Mouse (Mus musculus): ENCODE measurements around the gene Wdtc1. TPM values are rescaled to one million over a fixed set of nuclear protein-coding genes. Genes with fewer than 3 reads are reported as not detected.
A peak's percentile ranks its signal among the peaks of the same experiment; 100 is the strongest.

Gene Wdtc1
- polyA plus RNA-seq, 1 experiment from 2014 or later = 18.2 TPM

DNA sequence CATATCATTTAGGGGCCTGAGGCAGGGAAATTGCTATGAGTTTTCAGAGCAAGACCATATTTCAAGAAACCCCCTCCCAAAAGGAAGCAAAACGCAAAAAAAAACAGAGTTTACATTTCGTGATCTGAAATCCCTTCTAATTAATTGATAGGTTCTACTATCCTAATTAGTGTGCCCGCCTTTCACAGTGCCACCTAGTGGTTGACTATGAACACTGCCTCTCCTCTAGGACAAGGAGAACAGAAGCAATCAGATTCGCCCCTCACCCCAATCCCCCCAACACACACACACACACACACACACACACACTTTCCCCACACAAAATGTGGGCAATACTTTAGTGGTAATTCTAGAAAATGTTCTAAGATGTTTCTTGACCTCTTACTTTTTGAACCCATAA lies 9.2 kb downstream of the Wdtc1 start:
- Histone ChIP-seq H3K4me2 (ENCODE audit: low read length) (no peak overlapping the region), H3K27me3 (replicated peaks; ENCODE audit: control insufficient read depth, insufficient read depth, low read length) (no peaks in the 10 kb centered on the region), H3K27ac (ENCODE audit: low read depth) (no peak overlapping the region), H3K4me1 (replicated peaks; ENCODE audit: control insufficient read depth, insufficient read depth, low read length) (no peaks in the 10 kb centered on the region), H3K4me3 (ENCODE audit: low read depth, low read length) (no peak overlapping the region), H3K9me3 (ENCODE audit: control insufficient read depth, low read length) (no peaks in the 10 kb centered on the region), H3K36me3 (ENCODE audit: control insufficient read depth, insufficient read depth, low read length) (no peaks in the 10 kb centered on the region), H3K9ac (ENCODE audit: low read length) (no peak overlapping the region)
- ATAC-seq (replicated peaks; ENCODE audit: low FRiP score, low TSS enrichment, low read depth) = no peak
- WGBS = 13% methylated on average over 4 of the region's 4 CpGs
- DNase-seq (ENCODE audit: low spot score) = no peak

DNA sequence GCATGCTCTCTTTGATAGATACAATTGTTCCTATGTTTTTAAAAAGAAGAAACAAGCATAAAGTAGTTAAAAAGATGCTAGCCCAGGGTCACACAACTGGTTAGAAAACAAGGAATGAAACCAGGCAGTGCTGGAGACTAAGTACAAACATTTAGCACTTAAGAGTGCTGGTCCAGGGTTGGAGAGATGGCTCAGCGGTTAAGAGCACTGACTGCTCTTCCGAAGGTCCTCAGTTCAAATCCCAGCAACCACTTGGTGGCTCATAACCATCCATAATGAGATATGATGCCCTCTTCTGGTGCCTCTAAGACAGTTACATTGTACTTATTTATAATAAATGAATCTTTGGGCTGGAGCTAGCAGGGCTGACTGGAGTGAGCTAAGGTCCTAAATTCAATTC lies 13.1 kb downstream of the Wdtc1 start:
- 79% methylated on average over 2 of the region's 2 CpGs for WGBS
- Histone ChIP-seq H3K27me3 (replicated peaks; ENCODE audit: control insufficient read depth, insufficient read depth, low read length) (no peaks in the 10 kb centered on the region), H3K9ac (ENCODE audit: low read length) (no peak overlapping the region), H3K4me1 (replicated peaks; ENCODE audit: control insufficient read depth, insufficient read depth, low read length) (no peaks in the 10 kb centered on the region), H3K36me3 (ENCODE audit: control insufficient read depth, insufficient read depth, low read length) (0 out of 2 replicates have a peak, but pooled peaks cover 3% of the 10 kb centered on the region), H3K27ac (ENCODE audit: low read depth) (no peak overlapping the region), H3K4me2 (ENCODE audit: low read length) (no peak overlapping the region), H3K9me3 (ENCODE audit: control insufficient read depth, low read length) (no peaks in the 10 kb centered on the region), H3K4me3 (ENCODE audit: low read depth, low read length) (no peak overlapping the region)
- ATAC-seq (replicated peaks; ENCODE audit: low FRiP score, low TSS enrichment, low read depth) = no peak
- no peak for DNase-seq (ENCODE audit: low spot score)

DNA sequence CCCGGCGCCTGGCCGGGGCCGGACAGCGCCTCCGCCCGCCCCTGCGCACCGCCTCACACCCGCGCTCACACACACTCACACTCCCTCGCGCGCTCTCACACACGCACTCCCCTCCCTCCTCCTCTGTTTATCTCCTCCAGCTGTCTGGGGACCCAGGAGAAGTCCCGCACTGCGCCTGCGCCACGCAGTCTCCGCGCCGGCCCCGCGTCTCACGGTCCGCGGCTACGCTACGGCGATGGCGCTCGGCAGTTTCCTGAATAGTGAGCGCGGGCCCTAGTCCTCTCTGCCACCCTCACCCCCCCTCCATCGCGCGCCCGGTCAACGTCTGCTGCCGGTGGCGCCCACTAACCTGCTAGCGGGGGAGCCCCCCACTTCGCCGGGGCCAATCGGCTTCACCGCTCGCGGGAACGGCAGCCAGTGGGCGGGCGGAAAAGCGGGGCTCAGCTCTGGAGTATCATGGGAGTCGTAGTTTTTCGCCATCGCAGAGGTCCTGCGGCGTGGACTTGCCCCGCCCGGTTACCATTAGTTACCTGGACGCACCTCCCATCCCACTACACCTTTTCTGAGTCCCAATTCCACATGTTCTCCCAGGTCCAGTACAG lies 14.0 kb downstream of the Wdtc1 start:
- Histone ChIP-seq H3K4me1 (replicated peaks; ENCODE audit: control insufficient read depth, insufficient read depth, low read length) (no peaks in the 10 kb centered on the region), H3K4me3 (ENCODE audit: low read depth, low read length) (peak overlapping the region; percentile 88), H3K27me3 (replicated peaks; ENCODE audit: control insufficient read depth, insufficient read depth, low read length) (no peaks in the 10 kb centered on the region), H3K9me3 (ENCODE audit: control insufficient read depth, low read length) (no peaks in the 10 kb centered on the region), H3K36me3 (ENCODE audit: control insufficient read depth, insufficient read depth, low read length) (0 out of 2 replicates have a peak, but pooled peaks cover 3% of the 10 kb centered on the region), H3K9ac (ENCODE audit: low read length) (peak overlapping the region; percentile 72), H3K27ac (ENCODE audit: low read depth) (peak overlapping the region; percentile 67), H3K4me2 (ENCODE audit: low read length) (peak overlapping the region; percentile 56)
- WGBS = under 1% methylated on average over 56 of the region's 60 CpGs
- peak; percentile 96 for ATAC-seq (replicated peaks; ENCODE audit: low FRiP score, low TSS enrichment, low read depth)
- peak; percentile 98 for DNase-seq (ENCODE audit: low spot score)

DNA sequence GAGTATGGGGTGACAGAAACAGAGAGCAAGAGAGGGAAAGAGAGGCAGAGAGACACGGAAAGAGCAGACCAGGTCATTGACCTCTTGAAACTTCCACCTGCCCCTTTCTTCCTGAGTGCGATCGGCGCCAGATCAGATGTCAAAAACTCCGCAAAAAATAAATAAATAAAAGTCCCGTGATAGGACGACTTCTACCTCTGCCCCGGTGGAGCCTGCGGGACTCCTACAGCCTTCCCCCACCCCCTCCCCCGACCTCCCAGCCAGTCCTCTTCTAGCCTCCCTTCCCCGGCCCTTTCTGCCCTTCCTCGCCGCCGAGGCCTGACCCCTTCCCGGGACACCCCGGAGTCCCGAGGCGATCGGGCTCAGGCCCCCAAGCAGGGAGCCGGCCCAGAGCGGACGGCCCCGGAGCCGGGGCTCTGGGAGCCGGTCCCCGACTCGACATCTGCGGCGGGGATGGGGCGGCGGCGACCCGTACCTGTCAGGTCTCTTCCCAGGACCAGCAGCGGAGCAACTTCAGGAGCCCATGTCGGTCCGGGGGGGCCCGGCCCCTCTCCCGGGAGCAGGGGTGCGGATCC lies 14.7 kb downstream of the Wdtc1 start:
- ATAC-seq (replicated peaks; ENCODE audit: low FRiP score, low TSS enrichment, low read depth) (peak; percentile 51), DNase-seq (ENCODE audit: low spot score) (no peak)
- peak overlapping the region; percentile 88 for H3K4me3 ChIP-seq (ENCODE audit: low read depth, low read length)
- peak overlapping the region; percentile 67 for H3K27ac ChIP-seq (ENCODE audit: low read depth)
- H3K9ac ChIP-seq (ENCODE audit: low read length) = peak overlapping the region; percentile 72
- H3K4me1 ChIP-seq (replicated peaks; ENCODE audit: control insufficient read depth, insufficient read depth, low read length) = no peaks in the 10 kb centered on the region
- under 1% methylated on average over 30 of the region's 39 CpGs for WGBS
- peak overlapping the region; percentile 56 for H3K4me2 ChIP-seq (ENCODE audit: low read length)
- H3K36me3 ChIP-seq (ENCODE audit: control insufficient read depth, insufficient read depth, low read length) = 0 out of 2 replicates have a peak, but pooled peaks cover 3% of the 10 kb centered on the region
- no peaks in the 10 kb centered on the region for H3K9me3 ChIP-seq (ENCODE audit: control insufficient read depth, low read length)
- H3K27me3 ChIP-seq (replicated peaks; ENCODE audit: control insufficient read depth, insufficient read depth, low read length) = no peaks in the 10 kb centered on the region

DNA sequence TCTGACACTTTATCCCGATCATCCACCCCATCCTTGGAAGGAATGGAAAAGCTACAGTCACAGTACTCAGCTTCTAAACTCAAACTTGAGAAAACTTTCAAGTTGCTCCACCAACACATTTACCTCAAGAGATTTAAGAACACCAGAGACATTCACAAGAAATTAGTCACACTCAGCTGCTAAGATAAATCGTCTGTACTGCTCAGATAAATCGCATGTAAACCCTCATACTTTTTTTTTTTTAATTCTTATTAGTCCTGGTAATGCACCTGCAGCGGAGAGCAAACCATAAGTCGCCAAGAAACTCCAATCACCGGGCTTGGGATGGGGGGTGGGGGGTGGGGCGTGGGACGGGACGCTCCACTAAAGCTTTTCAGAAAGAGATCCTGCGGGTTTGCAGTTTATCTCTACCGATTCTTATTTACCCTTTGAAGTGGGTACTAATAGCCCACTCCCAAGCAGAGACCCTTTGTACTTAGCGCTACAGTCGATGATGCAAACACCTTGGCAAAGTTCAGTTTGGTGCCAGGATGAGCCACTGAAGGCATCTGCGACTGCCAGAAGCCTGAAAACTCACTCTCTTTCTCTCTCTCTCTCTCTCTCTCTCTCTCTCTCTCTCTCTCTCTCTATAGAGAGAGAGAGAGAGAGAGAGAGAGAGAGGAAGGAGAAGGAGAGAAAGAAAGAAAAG lies 15.3 kb downstream of the Wdtc1 start:
- H3K4me1 ChIP-seq (replicated peaks; ENCODE audit: control insufficient read depth, insufficient read depth, low read length) = no peaks in the 10 kb centered on the region
- 12% methylated on average over 14 of the region's 14 CpGs for WGBS
- peak overlapping the region; percentile 88 for H3K4me3 ChIP-seq (ENCODE audit: low read depth, low read length)
- H3K36me3 ChIP-seq (ENCODE audit: control insufficient read depth, insufficient read depth, low read length) = 0 out of 2 replicates have a peak, but pooled peaks cover 3% of the 10 kb centered on the region
- ATAC-seq (replicated peaks; ENCODE audit: low FRiP score, low TSS enrichment, low read depth) (no peak), DNase-seq (ENCODE audit: low spot score) (peak; percentile 51)
- no peaks in the 10 kb centered on the region for H3K9me3 ChIP-seq (ENCODE audit: control insufficient read depth, low read length)
- H3K4me2 ChIP-seq (ENCODE audit: low read length) = peak overlapping the region; percentile 56
- no peaks in the 10 kb centered on the region for H3K27me3 ChIP-seq (replicated peaks; ENCODE audit: control insufficient read depth, insufficient read depth, low read length)
- H3K27ac ChIP-seq (ENCODE audit: low read depth) = no peak overlapping the region
- H3K9ac ChIP-seq (ENCODE audit: low read length) = peak overlapping the region; percentile 72

- no peak for ATAC-seq (replicated peaks; ENCODE audit: low FRiP score, low TSS enrichment, low read depth)
- Histone ChIP-seq H3K4me2 (ENCODE audit: low read length) (no peak overlapping the region), H3K4me3 (ENCODE audit: low read depth, low read length) (no peak overlapping the region), H3K27me3 (replicated peaks; ENCODE audit: control insufficient read depth, insufficient read depth, low read length) (no peaks in the 10 kb centered on the region), H3K9me3 (ENCODE audit: control insufficient read depth, low read length) (no peaks in the 10 kb centered on the region), H3K36me3 (ENCODE audit: control insufficient read depth, insufficient read depth, low read length) (0 out of 2 replicates have a peak, but pooled peaks cover 3% of the 10 kb centered on the region), H3K4me1 (replicated peaks; ENCODE audit: control insufficient read depth, insufficient read depth, low read length) (no peaks in the 10 kb centered on the region), H3K27ac (ENCODE audit: low read depth) (no peak overlapping the region), H3K9ac (ENCODE audit: low read length) (no peak overlapping the region)
- WGBS = 64% methylated on average over 6 of the region's 6 CpGs
- no peak for DNase-seq (ENCODE audit: low spot score)
Measured at GRCm38 (mm10) chr4:133333306-133333705, 20.0 kb downstream of the Wdtc1 start.

DNA sequence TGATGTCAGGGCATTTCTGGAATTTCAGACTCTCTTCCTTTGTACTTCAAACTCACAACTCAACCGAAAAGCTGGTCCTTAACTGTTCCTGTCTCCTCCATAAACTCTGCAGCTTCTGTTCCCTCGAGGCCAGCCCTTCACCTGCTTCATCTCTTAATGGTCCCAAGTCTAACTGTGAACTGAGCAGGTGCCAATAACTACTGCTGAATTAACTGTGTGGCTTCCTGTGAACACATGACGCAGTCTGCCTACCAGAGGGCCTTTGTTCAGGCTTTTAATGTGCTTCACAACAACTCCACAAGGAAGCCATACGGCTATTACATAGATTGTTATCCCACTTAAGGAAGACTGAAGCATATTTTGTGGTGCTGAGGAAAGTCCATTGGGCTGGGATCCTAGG lies 23.0 kb downstream of the Wdtc1 start:
- Histone ChIP-seq H3K9me3 (ENCODE audit: control insufficient read depth, low read length) (no peaks in the 10 kb centered on the region), H3K4me2 (ENCODE audit: low read length) (no peak overlapping the region), H3K4me3 (ENCODE audit: low read depth, low read length) (no peak overlapping the region), H3K9ac (ENCODE audit: low read length) (no peak overlapping the region), H3K27me3 (replicated peaks; ENCODE audit: control insufficient read depth, insufficient read depth, low read length) (no peaks in the 10 kb centered on the region), H3K4me1 (replicated peaks; ENCODE audit: control insufficient read depth, insufficient read depth, low read length) (no peaks in the 10 kb centered on the region; the same call in 1 of the 2 replicates), H3K27ac (ENCODE audit: low read depth) (no peak overlapping the region), H3K36me3 (ENCODE audit: control insufficient read depth, insufficient read depth, low read length) (0 out of 2 replicates have a peak, but pooled peaks cover under 1% of the 10 kb centered on the region)
- DNase-seq (ENCODE audit: low spot score) = no peak
- ATAC-seq (replicated peaks; ENCODE audit: low FRiP score, low TSS enrichment, low read depth) = no peak
- 83% methylated on average over 4 of the region's 4 CpGs for WGBS

- Histone ChIP-seq H3K4me3 (ENCODE audit: low read depth, low read length) (no peak overlapping the region), H3K9ac (ENCODE audit: low read length) (no peak overlapping the region), H3K4me2 (ENCODE audit: low read length) (no peak overlapping the region), H3K36me3 (ENCODE audit: control insufficient read depth, insufficient read depth, low read length) (peaks cover 5% of the 10 kb centered on the region; the same call in 1 of the 2 replicates), H3K4me1 (replicated peaks; ENCODE audit: control insufficient read depth, insufficient read depth, low read length) (no peaks in the 10 kb centered on the region; the same call in 1 of the 2 replicates), H3K27me3 (replicated peaks; ENCODE audit: control insufficient read depth, insufficient read depth, low read length) (no peaks in the 10 kb centered on the region), H3K9me3 (ENCODE audit: control insufficient read depth, low read length) (no peaks in the 10 kb centered on the region), H3K27ac (ENCODE audit: low read depth) (no peak overlapping the region)
- DNase-seq (ENCODE audit: low spot score) = no peak
- 67% methylated on average over 7 of the region's 7 CpGs for WGBS
- ATAC-seq (replicated peaks; ENCODE audit: low FRiP score, low TSS enrichment, low read depth) = no peak
Measured at GRCm38 (mm10) chr4:133328129-133328528, 25.2 kb downstream of the Wdtc1 start.

Data from intestine, embryonic 14.5 days (tissue).